Mouse (Mus musculus): ENCODE results near the gene Rnh1. TPM values are rescaled to one million over a fixed set of nuclear protein-coding genes. Genes with fewer than 3 reads are reported as not detected.
A peak's percentile ranks its signal among the peaks of the same experiment; 100 is the strongest.

The Rnh1 gene
- total and polyA plus RNA-seq, 2 experiments from 2014 or later: 90.2 to 172 TPM

DNA sequence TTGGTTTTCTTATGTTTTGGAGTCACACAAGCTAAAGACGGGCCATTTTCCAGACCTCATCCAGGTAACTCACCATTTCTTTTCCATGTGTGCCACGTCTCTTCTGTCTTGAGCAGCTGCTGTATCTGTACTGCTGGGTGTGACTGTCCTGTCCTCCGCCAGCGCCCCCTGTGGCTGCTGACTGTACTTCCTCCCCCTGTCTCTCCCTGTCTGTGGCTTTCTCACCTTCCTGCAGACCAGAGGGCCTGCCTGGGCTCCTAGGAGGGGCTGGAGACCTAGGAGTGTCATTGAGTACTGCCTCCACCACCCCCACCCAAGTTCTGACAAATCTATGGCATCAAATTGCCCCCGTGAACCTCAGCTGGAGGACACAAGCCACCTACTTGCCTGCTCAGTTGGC, 29.5 kb downstream of the Rnh1 start:
- no peaks in the 10 kb centered on the region for H3K27me3 ChIP-seq (ENCODE audit: control insufficient read depth, insufficient read depth, low read length)
- DNase-seq (ENCODE audit: low spot score): no peak

DNA sequence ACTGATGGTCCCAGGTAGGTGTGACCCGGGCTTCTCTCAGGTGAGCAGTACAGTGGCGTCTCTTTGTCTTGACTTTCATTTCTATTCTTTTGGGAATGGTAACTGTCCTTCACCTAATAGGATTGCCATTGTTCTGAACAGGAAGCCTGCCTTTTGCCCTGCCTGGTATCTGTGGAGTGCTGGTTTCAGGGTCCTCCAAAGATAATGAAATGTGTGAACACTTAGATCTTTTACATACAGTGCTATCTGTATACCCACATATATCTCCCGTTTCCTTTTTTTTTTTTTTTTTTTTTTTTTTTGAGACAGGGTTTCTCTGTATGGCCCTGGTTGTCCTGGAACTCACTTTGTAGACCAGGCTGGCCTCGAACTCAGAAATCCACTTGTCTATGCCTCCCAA, 31.3 kb downstream of the Rnh1 start:
- 84% methylated on average over 4 of the region's 4 CpGs for WGBS
- H3K4me2 ChIP-seq (ENCODE audit: low read depth, low read length): no peak overlapping the region

More for the DNA sequence above, 29.5 kb downstream of the Rnh1 start:
- TF ChIP-seq CTCF (IDR thresholded peaks at IDR 0.05; ENCODE audit: low read depth): peak; percentile 41
- no peak for TF ChIP-seq EP300 (IDR thresholded peaks at IDR 0.05; ENCODE audit: low read depth)
- Histone ChIP-seq H3K36me3 (replicated peaks; ENCODE audit: control insufficient read depth, insufficient read depth, low read length) (peaks cover 27% of the 10 kb centered on the region), H3K27ac (ENCODE audit: low read depth) (no peak overlapping the region), H3K9ac (replicated peaks; ENCODE audit: low read depth, low read length) (no peak overlapping the region), H3K9me3 (replicated peaks; ENCODE audit: control insufficient read depth, low read length) (no peaks in the 10 kb centered on the region), H3K4me2 (ENCODE audit: low read depth, low read length) (no peak overlapping the region), H3K4me3 (ENCODE audit: low read depth, low read length) (no peak overlapping the region), H3K4me1 (ENCODE audit: control insufficient read depth, insufficient read depth) (no peaks in the 10 kb centered on the region)
- ATAC-seq (ENCODE audit: insufficient read depth, low read depth): peak; percentile 11; the same call in 1 of the 2 replicates
- 54% methylated on average over 5 of the region's 5 CpGs for WGBS

DNA sequence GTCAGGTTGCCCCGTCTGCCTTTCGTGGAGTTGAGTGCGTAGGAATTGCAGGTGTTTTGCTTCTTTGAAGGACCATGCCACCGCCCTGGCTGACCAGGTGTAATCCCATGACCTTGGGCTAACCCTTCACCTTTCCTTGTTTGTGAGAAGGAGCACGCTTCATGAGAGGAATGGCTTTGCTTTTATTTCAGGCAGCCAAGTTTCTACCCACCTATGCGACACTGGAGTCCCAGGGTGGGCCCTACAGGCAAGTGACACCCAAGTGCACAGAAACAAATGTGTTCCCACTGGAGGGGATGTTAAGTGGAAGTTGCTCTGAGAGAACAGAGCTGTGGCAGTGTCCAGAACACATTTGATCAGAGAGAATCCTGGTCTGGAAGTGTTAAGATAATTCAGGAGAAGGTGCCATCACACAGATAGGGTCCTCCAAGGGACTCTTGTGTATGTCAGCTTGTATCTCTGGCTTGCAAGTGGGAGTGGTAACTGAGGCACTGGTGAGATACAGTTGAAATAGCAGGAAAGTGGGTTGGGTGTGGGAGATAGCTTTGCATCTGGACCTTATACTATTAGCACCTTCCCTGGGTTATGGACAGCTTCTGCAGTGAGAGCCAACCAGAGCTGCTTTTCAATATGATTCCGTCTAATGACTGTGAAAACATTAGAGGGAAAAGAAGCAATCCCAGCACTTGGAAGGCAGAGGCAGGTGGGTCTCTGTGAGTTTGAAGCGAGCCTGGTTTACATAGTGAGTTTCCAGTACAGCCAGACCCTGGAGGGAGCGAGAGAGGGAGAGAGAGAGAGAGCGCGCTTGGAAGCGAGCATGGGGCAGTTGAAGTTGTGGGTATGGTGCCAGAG, 40.5 kb downstream of the Rnh1 start:
- peak overlapping the region; percentile 72 for H3K9ac ChIP-seq (replicated peaks; ENCODE audit: low read depth, low read length)
- WGBS: 57% methylated on average over 12 of the region's 12 CpGs

More for the DNA sequence above, 31.3 kb downstream of the Rnh1 start:
- H3K4me3 ChIP-seq (ENCODE audit: low read depth, low read length): no peak overlapping the region
- peaks cover 32% of the 10 kb centered on the region for H3K36me3 ChIP-seq (replicated peaks; ENCODE audit: control insufficient read depth, insufficient read depth, low read length)
- no peak overlapping the region for H3K9ac ChIP-seq (replicated peaks; ENCODE audit: low read depth, low read length)
- H3K9me3 ChIP-seq (replicated peaks; ENCODE audit: control insufficient read depth, low read length): no peaks in the 10 kb centered on the region
- DNase-seq (ENCODE audit: low spot score): no peak
- ATAC-seq (ENCODE audit: insufficient read depth, low read depth): no peak
- no peak overlapping the region for H3K27ac ChIP-seq (ENCODE audit: low read depth)
- no peak for TF ChIP-seq EP300 (IDR thresholded peaks at IDR 0.05; ENCODE audit: low read depth)
- H3K4me1 ChIP-seq (ENCODE audit: control insufficient read depth, insufficient read depth): no peaks in the 10 kb centered on the region
- H3K27me3 ChIP-seq (ENCODE audit: control insufficient read depth, insufficient read depth, low read length): no peaks in the 10 kb centered on the region

DNA sequence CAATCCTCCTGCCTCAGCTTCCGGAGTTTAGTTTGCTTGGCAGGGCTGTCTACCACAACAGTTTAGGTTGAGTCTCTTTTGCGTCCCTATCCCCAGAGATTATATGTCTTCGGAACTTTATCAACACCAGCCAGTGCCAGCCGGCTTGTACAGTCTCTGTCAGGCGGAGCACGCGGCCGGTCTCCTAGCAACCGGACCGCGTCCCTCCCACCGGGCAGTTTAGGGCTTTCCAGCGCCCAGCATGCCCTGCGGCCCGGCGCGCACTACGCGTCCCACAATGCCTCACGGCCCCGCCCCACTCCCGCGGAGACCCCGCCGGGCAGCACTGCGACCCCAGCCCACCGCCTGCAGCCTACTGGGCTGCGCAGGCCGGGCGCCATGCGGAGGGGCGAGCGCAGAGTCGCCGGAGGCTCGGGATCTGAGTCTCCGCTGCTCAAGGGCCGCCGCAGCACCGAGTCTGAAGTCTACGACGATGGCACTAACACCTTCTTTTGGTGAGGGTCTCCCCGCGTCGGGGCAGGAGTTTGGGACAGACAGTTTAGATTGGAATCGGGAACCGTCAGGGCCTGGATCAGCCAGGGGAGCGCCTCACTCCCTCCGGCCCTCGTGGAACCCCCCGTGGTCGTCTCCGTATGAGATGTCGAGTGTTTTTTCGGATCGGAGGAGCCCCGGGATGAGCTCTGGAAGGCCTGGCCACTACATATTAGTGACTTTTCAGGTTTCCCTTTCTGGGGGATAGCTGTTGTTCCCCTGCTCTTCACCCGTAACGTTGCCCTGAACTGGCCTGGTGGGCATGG, 41.4 kb downstream of the Rnh1 start:
- peak overlapping the region; percentile 72 for H3K9ac ChIP-seq (replicated peaks; ENCODE audit: low read depth, low read length)
- ATAC-seq (ENCODE audit: insufficient read depth, low read depth) (peak; percentile 99), DNase-seq (ENCODE audit: low spot score) (peak; percentile 88)
- peak overlapping the region; percentile 80 for H3K4me3 ChIP-seq (ENCODE audit: low read depth, low read length)
- peak overlapping the region; percentile 92 for H3K4me2 ChIP-seq (ENCODE audit: low read depth, low read length)
- no peak for TF ChIP-seq CTCF (IDR thresholded peaks at IDR 0.05; ENCODE audit: low read depth)
- TF ChIP-seq EP300 (IDR thresholded peaks at IDR 0.05; ENCODE audit: low read depth): peak; percentile 61; the same call in 1 of the 2 replicates
- H3K36me3 ChIP-seq (replicated peaks; ENCODE audit: control insufficient read depth, insufficient read depth, low read length): peaks cover 14% of the 10 kb centered on the region
- H3K9me3 ChIP-seq (replicated peaks; ENCODE audit: control insufficient read depth, low read length): no peaks in the 10 kb centered on the region
- peaks cover 16% of the 10 kb centered on the region for H3K4me1 ChIP-seq (ENCODE audit: control insufficient read depth, insufficient read depth)
- WGBS: under 1% methylated on average over 56 of the region's 59 CpGs
- H3K27ac ChIP-seq (ENCODE audit: low read depth): peak overlapping the region; percentile 53
- no peaks in the 10 kb centered on the region for H3K27me3 ChIP-seq (ENCODE audit: control insufficient read depth, insufficient read depth, low read length)

More for the DNA sequence above, 40.5 kb downstream of the Rnh1 start:
- Histone ChIP-seq H3K36me3 (replicated peaks; ENCODE audit: control insufficient read depth, insufficient read depth, low read length) (peaks cover 24% of the 10 kb centered on the region), H3K27ac (ENCODE audit: low read depth) (peak overlapping the region; percentile 28; the same call in 1 of the 2 replicates), H3K4me3 (ENCODE audit: low read depth, low read length) (peak overlapping the region; percentile 80), H3K4me1 (ENCODE audit: control insufficient read depth, insufficient read depth) (peaks cover 16% of the 10 kb centered on the region), H3K27me3 (ENCODE audit: control insufficient read depth, insufficient read depth, low read length) (no peaks in the 10 kb centered on the region), H3K4me2 (ENCODE audit: low read depth, low read length) (peak overlapping the region; percentile 92), H3K9me3 (replicated peaks; ENCODE audit: control insufficient read depth, low read length) (no peaks in the 10 kb centered on the region)
- no peak for DNase-seq (ENCODE audit: low spot score)
- no peak for TF ChIP-seq EP300 (IDR thresholded peaks at IDR 0.05; ENCODE audit: low read depth)
- no peak for TF ChIP-seq CTCF (IDR thresholded peaks at IDR 0.05; ENCODE audit: low read depth)
- no peak for ATAC-seq (ENCODE audit: insufficient read depth, low read depth)

DNA sequence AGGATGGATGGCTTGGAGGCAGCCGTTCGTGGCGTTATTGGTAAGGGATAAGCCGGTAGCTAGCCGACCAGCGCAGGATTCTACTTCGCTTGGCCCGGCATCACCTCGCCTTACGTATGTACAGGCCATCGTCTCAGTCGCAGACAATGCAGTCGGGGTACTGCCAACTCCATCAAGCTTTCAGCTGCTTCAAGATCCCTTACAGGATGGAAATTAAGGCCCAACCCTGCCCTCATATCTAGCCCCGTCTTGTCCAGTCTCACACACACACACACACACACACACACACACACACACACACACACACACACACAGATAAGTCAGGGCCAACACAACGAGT, 49.2 kb downstream of the Rnh1 start:
- Histone ChIP-seq H3K27me3 (ENCODE audit: control insufficient read depth, insufficient read depth, low read length) (no peaks in the 10 kb centered on the region), H3K9ac (replicated peaks; ENCODE audit: low read depth, low read length) (peak overlapping the region; percentile 41; the same call in 1 of the 2 replicates), H3K27ac (ENCODE audit: low read depth) (peak overlapping the region; percentile 81), H3K4me1 (ENCODE audit: control insufficient read depth, insufficient read depth) (0 out of 2 replicates have a peak, but pooled peaks cover 7% of the 10 kb centered on the region), H3K4me2 (ENCODE audit: low read depth, low read length) (peak overlapping the region; percentile 64), H3K9me3 (replicated peaks; ENCODE audit: control insufficient read depth, low read length) (no peaks in the 10 kb centered on the region), H3K4me3 (ENCODE audit: low read depth, low read length) (peak overlapping the region; percentile 56), H3K36me3 (replicated peaks; ENCODE audit: control insufficient read depth, insufficient read depth, low read length) (no peaks in the 10 kb centered on the region)
- ATAC-seq (ENCODE audit: insufficient read depth, low read depth): no peak
- TF ChIP-seq CTCF (IDR thresholded peaks at IDR 0.05; ENCODE audit: low read depth) (no peak), EP300 (IDR thresholded peaks at IDR 0.05; ENCODE audit: low read depth) (no peak)
- 2% methylated on average over 15 of the region's 15 CpGs for WGBS
- no peak for DNase-seq (ENCODE audit: low spot score)
